Mouse (Mus musculus): Measurements from ENCODE around the gene Aldh1a1. TPM values are rescaled to one million over a fixed set of nuclear protein-coding genes. Genes with fewer than 3 reads are reported as not detected.
"Not testable (repeated sequence)": the region's sequence is repeated elsewhere in the genome, so short reads cannot be mapped to it uniquely, and the experiment has no call there.

Gene Aldh1a1
- total RNA-seq, 2 experiments from 2014 or later = 9.8 to 10.5 TPM

DNA sequence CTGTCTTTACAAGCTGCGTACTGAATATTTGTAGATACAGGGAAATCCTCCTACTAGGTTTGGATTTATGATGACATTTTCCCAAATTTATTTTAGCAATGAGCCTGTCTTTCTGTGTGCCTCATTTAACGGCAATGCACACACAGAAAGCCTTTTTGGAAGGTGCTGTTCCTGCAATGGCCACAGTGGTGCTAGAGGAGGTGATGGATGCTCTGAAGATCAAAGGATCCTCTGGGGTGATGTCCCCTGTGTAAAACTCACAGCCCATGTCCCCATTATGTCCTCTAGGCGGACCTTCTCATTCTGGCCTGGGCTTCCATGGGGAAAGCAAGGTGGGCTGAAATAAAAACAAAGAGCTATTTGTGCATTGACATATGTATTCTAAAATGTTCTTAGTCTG lies 151.8 kb downstream of the Aldh1a1 start:
- DNase-seq = no peak
- intact Hi-C loops (cut with DNase I) = no loop called here

DNA sequence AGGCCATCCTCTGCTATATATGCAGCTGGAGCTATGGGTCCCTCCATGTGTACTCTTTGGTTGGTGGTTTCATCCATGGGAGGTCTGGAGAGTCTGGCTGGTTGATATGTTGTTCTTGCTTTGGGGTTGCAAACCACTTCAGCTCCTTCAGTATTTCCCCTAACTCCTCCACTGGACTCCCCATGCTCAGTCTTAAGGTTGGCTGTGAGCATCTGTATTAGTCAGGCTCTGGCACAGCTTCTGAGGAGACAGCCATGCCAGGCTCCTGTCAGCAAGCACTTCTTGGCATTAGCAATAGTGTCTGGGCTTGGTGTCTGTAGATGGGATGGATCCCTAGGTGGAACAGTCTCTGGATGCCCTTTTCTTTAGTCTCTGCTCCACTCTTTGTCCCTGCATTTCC lies 155.0 kb downstream of the Aldh1a1 start:
- intact Hi-C loops (cut with DNase I); DNase-seq: not testable (repeated sequence)

DNA sequence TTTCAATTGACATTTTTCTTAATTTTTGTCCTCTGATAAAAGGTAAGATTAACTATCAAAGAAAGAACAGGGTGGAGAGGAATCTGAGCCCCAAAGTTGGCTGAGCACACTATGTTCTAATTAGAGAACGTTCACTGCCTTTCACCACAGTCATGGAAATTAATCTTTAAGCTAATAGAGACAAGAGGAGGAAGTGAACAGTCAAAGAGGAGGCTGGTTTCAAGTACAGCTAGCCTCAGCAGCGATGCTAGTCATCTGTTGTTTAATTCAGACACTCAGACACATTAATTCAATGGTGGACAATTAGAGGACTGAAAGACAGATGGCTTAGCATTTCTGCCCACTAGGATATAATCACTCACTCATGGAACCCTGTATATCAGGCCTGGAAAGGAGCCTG lies 157.5 kb downstream of the Aldh1a1 start:
- intact Hi-C loops (cut with DNase I) = no loop called here
- no peak for DNase-seq

DNA sequence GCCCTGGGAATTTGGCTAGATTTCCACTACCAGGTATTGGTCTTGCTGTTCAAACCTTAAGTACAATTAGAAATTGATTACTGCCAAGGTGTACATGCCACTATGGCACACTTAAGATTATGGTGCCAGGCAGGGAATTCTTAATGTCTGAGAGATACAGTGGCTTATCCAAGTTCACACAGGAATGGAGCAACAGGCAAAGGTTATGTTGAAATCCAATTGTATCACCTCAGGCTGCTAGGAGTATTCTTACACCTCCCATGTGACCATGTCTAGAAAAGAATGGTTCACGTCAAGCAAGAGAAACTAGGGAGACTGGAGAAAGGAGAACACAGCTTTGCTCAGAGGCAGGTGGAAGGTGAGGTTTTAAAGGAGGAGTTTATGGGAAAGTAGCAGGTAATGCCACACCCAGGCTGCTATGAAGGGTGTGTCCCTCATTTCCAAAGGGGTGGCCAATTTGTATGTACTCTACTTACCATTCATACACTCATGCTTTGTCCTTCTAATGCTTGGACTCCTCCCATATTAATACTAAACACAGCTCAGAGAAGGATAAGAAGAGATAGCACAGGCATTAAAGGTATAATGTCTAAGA lies 160.7 kb downstream of the Aldh1a1 start:
- intact Hi-C loops (cut with DNase I) = no loop called here

DNA sequence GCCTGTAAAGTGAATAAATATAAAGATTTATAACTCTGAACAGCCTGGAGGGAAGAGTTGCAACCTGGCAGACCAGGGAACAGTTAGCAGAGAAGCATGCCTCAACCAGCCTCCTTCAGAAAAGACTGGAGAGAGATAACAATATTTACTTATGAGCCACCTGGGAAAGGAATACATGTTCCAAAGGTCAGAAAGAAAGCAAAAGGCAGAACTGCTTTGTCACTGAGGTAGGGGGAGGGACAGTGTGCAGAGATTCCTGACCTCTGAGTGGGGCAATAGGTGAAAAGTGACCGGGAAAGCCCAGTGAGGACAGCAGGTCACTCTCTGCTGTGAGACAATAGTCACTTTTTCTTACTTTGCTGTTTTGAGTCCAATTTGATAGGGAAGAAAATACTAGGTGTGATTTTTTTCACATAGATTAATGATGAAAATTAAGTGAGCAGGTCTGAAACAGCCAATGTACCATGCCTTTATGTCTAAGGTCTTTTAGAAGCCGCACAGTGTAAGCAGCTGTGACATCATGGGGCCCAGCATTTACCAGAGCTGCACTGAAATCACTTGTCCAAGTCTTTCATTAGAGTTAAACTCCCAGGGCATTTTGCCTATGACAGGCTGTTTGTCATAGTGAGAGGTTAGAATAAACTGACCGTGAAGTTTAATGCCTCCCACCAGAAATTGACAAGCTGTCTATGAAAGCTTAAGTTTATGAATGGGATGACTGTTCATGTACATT lies 161.8 kb downstream of the Aldh1a1 start:
- intact Hi-C loops (cut with DNase I) = no loop called here
- DNase-seq = no peak

More for the DNA sequence above, 160.7 kb downstream of the Aldh1a1 start:
- no peak for DNase-seq

DNA sequence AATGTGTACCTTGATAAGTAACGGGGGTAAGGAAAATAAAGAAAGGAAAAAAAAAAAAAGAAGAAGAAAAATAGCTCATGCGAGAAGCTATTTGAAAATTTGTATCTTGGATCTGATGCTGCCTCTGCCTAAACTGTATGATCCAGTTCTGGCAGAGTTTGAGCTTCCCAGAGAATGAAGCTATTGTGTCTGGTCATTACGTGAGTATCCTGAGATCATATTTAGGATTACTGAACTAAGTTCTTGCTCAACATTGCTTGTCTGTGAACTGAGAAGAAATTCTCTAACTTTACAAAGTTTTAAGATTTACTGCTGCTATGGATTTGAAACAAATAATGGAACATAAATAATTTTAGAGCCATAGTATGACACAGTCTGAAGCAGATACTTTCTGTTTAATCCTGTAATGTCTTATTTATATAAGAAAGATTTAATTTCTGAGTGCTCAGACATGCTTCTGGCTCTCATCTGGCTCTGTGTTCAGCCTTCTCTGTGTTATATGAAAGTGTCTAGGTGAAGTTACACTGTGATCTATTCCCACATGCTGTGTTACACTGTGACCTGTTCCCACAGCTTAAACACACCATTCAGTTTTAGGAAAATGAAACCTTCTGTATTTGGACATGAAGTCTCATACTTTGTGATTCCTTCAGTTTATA lies 185.3 kb downstream of the Aldh1a1 start:
- intact Hi-C loops (cut with DNase I) = no loop called here
- no peak for DNase-seq

Other genes with a start within 250 kb of the Aldh1a1 start
- 1 to 10 TPM; 3.5 to 5.7 TPM for gene Anxa1, start 101.8 kb upstream of the Aldh1a1 start, total RNA-seq (2021)
- gene Aldh1a7, start 234.8 kb downstream of the Aldh1a1 start, total RNA-seq (2021) = 1 to 10 TPM; 1.2 to 1.3 TPM